Mouse (Mus musculus) urinary bladder, postnatal 10 days (tissue): Measurements from ENCODE around the gene Abca2.

Experiments
- DNase-seq: peaks from one replicate; pipeline ENCODE4 v3.0.0; 2022; ENCODE audit warnings: low spot score

Abca2 gene

DNA sequence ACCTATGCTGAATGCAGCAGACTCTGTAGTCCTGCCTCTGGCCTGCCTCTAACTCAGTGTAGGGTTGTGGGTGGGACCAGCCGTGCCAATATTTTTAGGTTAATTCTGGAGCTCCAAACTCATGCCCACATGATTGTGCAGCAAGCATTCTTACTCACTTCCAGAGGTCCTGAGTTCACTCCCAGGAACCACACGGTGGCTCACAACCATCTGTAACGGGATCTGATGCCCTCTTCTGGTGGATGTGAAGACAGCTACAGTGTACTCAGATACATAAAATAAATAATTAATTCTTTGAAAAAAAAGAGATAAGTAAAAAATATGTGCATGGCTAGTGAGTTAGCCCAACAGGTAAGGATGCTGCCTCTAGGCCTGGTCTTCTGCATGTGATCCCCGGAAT, 68.0 kb downstream of the Abca2 start:
- DNase-seq, result no peak
